Mouse (Mus musculus) 3T3-L1 (cell line): ENCODE results near the gene Rpl10l.

Experiments
- DNase-seq: peaks from one replicate; pipeline ENCODE4 v3.0.0-alpha.2; 2015; ENCODE audit warnings: low read depth, low spot score

The Rpl10l gene

DNA sequence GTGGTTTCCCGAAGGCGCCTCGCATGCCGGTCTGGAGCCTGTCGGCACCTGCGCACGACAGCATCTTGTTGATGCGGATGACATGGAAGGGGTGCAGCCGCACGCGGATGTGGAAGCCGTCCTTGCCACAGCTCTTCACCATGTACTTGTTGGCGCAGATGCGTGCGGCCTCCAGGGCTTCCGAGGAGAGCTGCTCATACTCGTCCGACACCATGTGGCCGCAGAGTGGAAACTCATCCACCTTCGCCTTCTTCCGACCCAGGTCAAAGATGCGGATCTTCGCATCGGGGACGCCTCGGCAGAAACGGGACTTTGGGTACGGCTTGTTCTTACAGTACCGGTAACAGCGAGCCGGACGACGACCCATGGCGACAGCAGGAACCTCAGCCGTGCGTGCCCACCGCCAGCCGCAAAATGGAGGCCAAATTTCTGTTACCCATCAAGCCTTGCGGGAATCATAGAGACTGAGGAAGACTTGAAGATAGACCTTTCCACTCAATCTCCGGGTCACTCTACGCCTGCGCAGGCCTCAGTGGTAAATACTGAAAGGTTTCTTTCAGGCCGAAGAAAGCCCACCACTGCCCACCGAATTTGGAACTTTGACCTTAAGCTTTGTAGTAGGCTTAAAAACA, at the start of gene Rpl10l:
Rpl10l (minus strand) TSS at position 411 of the 632 bp plus-strand sequence.
- no peak for DNase-seq

DNA sequence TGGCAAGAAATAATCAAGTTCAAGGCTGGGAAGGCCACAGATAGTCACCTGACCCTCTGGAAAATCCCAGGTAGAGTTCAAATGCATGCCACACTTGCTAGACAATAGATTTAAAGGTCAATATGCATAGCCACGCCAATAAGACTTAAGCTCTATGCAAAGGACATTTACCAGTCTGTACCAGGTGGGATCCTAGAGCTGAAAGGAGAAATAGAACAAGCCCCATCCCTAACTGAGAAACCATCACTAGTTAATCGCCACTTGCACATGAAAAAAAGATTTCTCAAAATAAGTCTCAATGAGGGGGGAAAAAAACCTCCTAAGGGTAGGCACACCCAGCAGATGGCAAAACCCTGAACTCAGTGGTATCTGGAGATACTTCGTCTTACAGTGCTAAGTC, 8.3 kb downstream of the Rpl10l start:
- DNase-seq, result no peak

DNA sequence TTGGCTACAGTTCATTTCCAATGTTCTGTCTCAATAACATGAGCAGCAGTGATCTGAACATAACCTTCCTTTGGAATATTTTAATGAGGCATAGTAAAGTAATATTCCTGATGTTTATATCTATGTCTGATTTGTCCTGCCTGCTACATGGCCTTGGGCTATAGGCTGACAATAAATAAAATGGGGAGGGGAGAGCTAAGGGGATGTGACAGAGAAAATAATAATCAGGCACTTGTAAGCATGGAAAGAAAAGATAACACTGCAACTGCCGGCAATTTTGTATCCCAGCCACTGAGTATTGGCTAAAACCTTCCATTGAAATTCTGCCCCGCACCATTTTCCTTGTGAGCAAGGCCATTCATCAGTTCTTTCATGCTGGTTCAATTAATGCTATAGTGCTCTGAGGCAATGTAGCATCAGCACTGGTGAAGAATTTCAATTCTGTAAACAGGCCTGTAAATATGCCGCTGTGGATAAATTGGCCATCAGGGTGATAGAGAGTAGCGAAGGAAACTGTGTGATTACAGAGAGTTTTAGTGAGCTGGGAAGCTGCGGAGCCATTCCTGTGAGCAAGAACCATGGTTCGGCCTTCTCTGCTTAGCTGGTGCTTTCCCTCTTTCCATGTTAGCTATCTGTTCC, 38.6 kb downstream of the Rpl10l start:
- no peak for DNase-seq

DNA sequence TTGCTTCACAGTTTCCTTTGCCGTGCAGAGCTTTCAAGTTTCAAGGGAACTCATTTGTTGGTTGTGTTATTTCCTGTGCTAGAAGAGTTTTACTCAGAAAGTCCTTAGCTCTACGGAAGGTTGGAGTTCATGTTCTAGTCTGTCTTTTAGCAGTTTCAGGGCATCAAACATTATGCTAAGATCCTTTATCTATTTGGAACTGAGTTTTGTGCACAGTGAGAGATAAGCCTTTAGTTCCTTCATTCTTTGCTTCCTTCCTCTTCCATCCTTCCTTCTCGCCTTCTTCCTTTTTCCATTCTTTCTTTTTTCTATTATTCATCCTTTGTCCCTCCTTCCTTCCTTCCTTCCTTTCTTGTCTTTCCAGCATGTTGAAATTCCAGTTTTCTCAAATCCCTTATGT, 50.0 kb downstream of the Rpl10l start:
- no peak for DNase-seq
